Mouse (Mus musculus) kidney, postnatal 14 days (tissue): ENCODE measurements around the gene Igf1.

ENCODE experiments used
- DNase-seq: peaks from one replicate; pipeline ENCODE4 v3.0.0; 2022; ENCODE audit warnings: mixed read lengths

Igf1 gene

GRCm38 (mm10) chr10:87858013-87858806, at the start of gene Igf1:
Gene Igf1 (plus strand): TSS chr10:87858265.
- DNase-seq: no peak

GRCm38 (mm10) chr10:87812157-87813072, 45.6 kb upstream of the Igf1 start:
- DNase-seq: no peak

GRCm38 (mm10) chr10:87813073-87813590, 44.9 kb upstream of the Igf1 start:
- peak; percentile 12 for DNase-seq

- DNase-seq: no peak
Observed at GRCm38 (mm10) chr10:87816861-87817260, 41.2 kb upstream of the Igf1 start.

GRCm38 (mm10) chr10:87817786-87818185, 40.3 kb upstream of the Igf1 start:
- peak; percentile 44 for DNase-seq

GRCm38 (mm10) chr10:87821906-87822305, 36.2 kb upstream of the Igf1 start:
- peak; percentile 32 for DNase-seq

- DNase-seq: no peak
Observed at GRCm38 (mm10) chr10:87830012-87830411, 28.1 kb upstream of the Igf1 start.

GRCm38 (mm10) chr10:87830639-87831038, 27.4 kb upstream of the Igf1 start:
- no peak for DNase-seq

GRCm38 (mm10) chr10:87832101-87832500, 26.0 kb upstream of the Igf1 start:
- DNase-seq: no peak

- DNase-seq: no peak
Observed at GRCm38 (mm10) chr10:87839454-87839853, 18.6 kb upstream of the Igf1 start.

GRCm38 (mm10) chr10:87842501-87842900, 15.6 kb upstream of the Igf1 start:
- no peak for DNase-seq

GRCm38 (mm10) chr10:87844917-87845552, 13.0 kb upstream of the Igf1 start:
- no peak for DNase-seq

- DNase-seq: peak; percentile 48
Observed at GRCm38 (mm10) chr10:87847882-87848281, 10.2 kb upstream of the Igf1 start.

- no peak for DNase-seq
Observed at GRCm38 (mm10) chr10:87848419-87848818, 9.6 kb upstream of the Igf1 start.

GRCm38 (mm10) chr10:87851492-87851891, 6.6 kb upstream of the Igf1 start:
- DNase-seq: no peak

- peak; percentile 71 for DNase-seq
Observed at GRCm38 (mm10) chr10:87854408-87854807, 3.7 kb upstream of the Igf1 start.

- no peak for DNase-seq
Observed at GRCm38 (mm10) chr10:87855423-87856122, 2.5 kb upstream of the Igf1 start.

GRCm38 (mm10) chr10:87857215-87857955, 680 bp upstream of the Igf1 start:
- no peak for DNase-seq

- DNase-seq: peak; percentile 58
Observed at GRCm38 (mm10) chr10:87858939-87859338, 874 bp downstream of the Igf1 start.

- peak; percentile 17 for DNase-seq
Observed at GRCm38 (mm10) chr10:87859453-87859852, 1.4 kb downstream of the Igf1 start.
